Mouse (Mus musculus): ENCODE data around the gene Sgcd.

Gene Sgcd

GRCm38 (mm10) chr11:47015683-47016082 is 973.1 kb downstream of the Sgcd start:
- DNase-seq (ENCODE audit: low read depth, low spot score) = no peak

GRCm38 (mm10) chr11:47014278-47014677 is 974.5 kb downstream of the Sgcd start:
- no peak for DNase-seq (ENCODE audit: low read depth, low spot score)

- no peak for DNase-seq (ENCODE audit: low read depth, low spot score)
These were observed 978.6 kb downstream of the Sgcd start for GRCm38 (mm10) chr11:47010166-47010565.

- DNase-seq (ENCODE audit: low read depth, low spot score) = no peak
These were observed 983.4 kb downstream of the Sgcd start for GRCm38 (mm10) chr11:47005301-47005875.

- DNase-seq (ENCODE audit: low read depth, low spot score) = no peak
These were observed 1049.5 kb downstream of the Sgcd start for GRCm38 (mm10) chr11:46939311-46939710.

GRCm38 (mm10) chr11:46924946-46925345 is 1063.8 kb downstream of the Sgcd start:
- DNase-seq (ENCODE audit: low read depth, low spot score) = no peak

GRCm38 (mm10) chr11:46920244-46920643 is 1068.5 kb downstream of the Sgcd start:
- DNase-seq (ENCODE audit: low read depth, low spot score) = no peak

- no peak for DNase-seq (ENCODE audit: low read depth, low spot score)
These were observed 1076.0 kb downstream of the Sgcd start for GRCm38 (mm10) chr11:46912656-46913237.

GRCm38 (mm10) chr11:46904281-46904680 is 1084.5 kb downstream of the Sgcd start:
- peak; percentile 18 for DNase-seq (ENCODE audit: low read depth, low spot score)

- DNase-seq (ENCODE audit: low read depth, low spot score) = no peak
These were observed 1099.7 kb downstream of the Sgcd start for GRCm38 (mm10) chr11:46889093-46889492.

- DNase-seq (ENCODE audit: low read depth, low spot score) = no peak
These were observed 1106.3 kb downstream of the Sgcd start for GRCm38 (mm10) chr11:46882456-46882855.

GRCm38 (mm10) chr11:46875774-46876173 is 1113.0 kb downstream of the Sgcd start:
- DNase-seq (ENCODE audit: low read depth, low spot score) = no peak

GRCm38 (mm10) chr11:46868594-46868993 is 1120.2 kb downstream of the Sgcd start:
- DNase-seq (ENCODE audit: low read depth, low spot score) = no peak

GRCm38 (mm10) chr11:46864809-46865208 is 1124.0 kb downstream of the Sgcd start:
- DNase-seq (ENCODE audit: low read depth, low spot score) = no peak

- no peak for DNase-seq (ENCODE audit: low read depth, low spot score)
These were observed 1140.4 kb downstream of the Sgcd start for GRCm38 (mm10) chr11:46848221-46848971.

GRCm38 (mm10) chr11:46847827-46848220 is 1140.9 kb downstream of the Sgcd start:
- DNase-seq (ENCODE audit: low read depth, low spot score) = no peak

GRCm38 (mm10) chr11:46846661-46847060 is 1142.1 kb downstream of the Sgcd start:
- DNase-seq (ENCODE audit: low read depth, low spot score) = no peak

Measured in WW6 (cell line).